Mouse (Mus musculus) CD8-positive naive resting alpha-beta T cell, adult 2 months (primary cell): ENCODE data around the gene Ptpre.
"Not testable (repeated sequence)": the region's sequence is repeated elsewhere in the genome, so short reads cannot be mapped to it uniquely, and the experiment has no call there.

Experiments
- DNase-seq, 2 experiments: peaks; one replicate each; pipeline ENCODE4 v3.0.0; 2022; ENCODE audit warnings: low read depth in 2 of 2, low spot score in 2 of 2

Ptpre gene

GRCm38 (mm10) chr7:135534548-135535189 lies 2.6 kb upstream of the Ptpre start:
- no peak for DNase-seq

DNA sequence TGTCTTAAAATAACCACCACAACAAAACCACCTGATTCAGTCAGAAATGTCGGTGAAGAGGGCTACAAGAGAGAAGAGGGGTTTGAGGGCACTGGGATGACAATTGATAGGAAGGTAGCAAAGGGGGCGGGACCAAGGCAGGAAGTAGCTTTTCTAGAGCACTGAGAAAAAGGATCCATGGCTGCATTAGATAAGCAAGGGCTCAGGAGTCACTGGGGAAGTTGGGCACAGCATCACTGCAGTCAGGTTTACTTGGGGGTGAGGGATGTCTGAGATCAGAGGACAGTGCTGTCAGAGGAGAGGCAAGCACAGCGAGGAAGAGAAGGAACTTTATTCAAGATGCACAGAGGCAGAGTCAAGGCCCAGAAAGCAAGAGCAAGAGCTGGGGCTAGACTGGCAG lies 1.4 kb upstream of the Ptpre start:
- no peak for DNase-seq

- DNase-seq = peak in 1 of 2 experiments; percentile 6
Measured at GRCm38 (mm10) chr7:135537948-135538741, 864 bp downstream of the Ptpre start.

GRCm38 (mm10) chr7:135539429-135539828 lies 2.1 kb downstream of the Ptpre start:
- DNase-seq = no peak

- DNase-seq = peak; percentile 71 to 82
Measured at GRCm38 (mm10) chr7:135542235-135542634, 5.0 kb downstream of the Ptpre start.

- no peak for DNase-seq
Measured at GRCm38 (mm10) chr7:135543033-135543432, 5.8 kb downstream of the Ptpre start.

GRCm38 (mm10) chr7:135544321-135544720 lies 7.0 kb downstream of the Ptpre start:
- DNase-seq = no peak

- DNase-seq = no peak
Measured at GRCm38 (mm10) chr7:135545957-135546356, 8.7 kb downstream of the Ptpre start.

- no peak for DNase-seq
Measured at GRCm38 (mm10) chr7:135546530-135546929, 9.2 kb downstream of the Ptpre start.

GRCm38 (mm10) chr7:135548434-135548833 lies 11.2 kb downstream of the Ptpre start:
- DNase-seq = no peak

DNA sequence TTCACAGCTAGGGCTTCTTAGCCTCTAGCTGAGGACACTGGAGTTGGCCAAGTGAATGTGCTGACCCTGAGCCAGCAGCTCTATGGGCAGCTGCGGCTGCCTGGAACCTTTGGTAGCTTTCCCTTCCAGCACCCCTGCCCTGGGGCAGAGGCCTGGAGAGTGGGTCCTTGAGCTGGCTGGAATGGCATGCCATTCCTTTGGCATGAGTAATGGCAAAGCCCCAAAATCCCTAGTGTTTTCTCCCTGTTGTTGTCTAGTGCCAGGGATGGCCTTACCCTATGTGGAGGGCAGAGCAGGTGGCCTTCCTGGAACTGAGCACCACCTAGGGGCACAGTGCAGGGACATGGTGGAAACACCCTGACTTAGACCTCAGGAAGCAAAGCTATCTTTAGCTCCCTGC lies 14.3 kb downstream of the Ptpre start:
- DNase-seq = no peak

DNA sequence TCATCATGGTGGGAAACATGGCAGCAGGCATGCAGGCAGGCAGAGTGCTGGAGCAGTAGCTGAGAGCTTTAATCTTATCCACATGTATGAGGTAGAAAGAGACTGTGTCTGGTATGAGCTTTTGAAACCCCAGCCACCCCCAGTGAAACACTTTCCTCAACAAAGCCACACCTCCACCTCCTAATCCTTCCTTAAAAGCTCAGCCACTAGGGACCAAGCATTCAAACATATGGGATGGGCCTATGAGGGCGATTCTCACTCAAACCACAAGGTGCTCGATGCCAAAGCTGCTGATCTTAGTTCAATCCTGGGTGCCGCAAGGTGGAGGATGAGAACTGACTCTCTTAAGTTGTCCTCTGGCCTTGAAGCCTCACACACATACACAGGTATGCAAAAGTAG lies 16.3 kb downstream of the Ptpre start:
- no peak for DNase-seq

DNA sequence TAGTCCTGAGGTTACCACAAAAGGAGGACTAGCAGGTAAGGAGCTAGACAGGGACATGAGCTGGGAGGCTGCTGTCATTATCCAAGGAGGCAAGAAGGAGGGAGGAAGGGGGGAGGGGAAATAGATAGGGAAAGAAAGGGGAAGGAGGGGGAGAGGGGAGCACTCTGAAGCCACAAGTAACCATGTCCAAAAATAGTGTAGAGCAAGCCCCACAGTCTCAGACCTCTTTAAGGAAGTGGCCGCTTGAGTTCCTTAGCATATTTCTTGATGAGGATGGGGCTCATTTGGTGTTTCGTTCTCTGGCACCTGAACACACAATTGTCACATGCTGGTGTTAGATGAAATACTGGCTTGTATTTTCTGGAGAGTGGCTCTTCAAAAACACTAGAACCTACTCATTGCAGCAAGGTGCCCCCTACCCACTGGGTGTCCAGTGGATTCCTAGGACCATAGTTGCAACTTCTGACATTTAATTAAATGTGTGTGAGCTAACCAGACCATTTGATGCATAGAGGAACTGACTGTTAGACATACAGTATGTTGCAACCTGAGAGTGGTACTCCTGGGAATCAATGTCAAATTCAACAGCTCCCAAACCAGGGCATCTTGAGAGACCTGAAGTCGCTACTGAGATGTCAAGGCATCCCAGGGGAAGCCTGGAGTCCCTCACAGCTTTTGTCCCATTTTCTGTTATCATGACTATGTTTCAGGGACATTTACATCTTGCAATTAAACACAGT lies 19.6 kb downstream of the Ptpre start:
- no peak for DNase-seq

DNA sequence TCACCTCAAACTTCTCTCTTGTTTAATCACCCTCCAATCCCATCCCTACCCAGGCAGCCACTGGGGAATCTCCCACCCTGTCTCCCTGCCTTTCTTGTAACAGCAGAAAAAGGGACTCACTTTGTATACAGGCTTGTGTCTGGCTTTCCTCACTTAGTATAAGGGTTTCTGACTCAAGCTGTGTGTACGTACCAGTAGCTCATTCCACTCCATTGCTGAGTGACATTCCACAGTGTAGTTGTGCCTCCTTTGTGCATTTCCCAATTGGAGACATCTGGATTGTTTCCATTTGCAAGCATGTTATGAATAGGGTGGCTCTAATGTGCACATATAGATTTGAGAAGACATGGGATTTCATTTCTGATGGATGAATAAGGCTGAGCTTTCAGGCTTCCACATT lies 23.0 kb downstream of the Ptpre start:
- no peak for DNase-seq

- no peak for DNase-seq
Measured at GRCm38 (mm10) chr7:135564022-135564421, 26.7 kb downstream of the Ptpre start.

- DNase-seq = no peak
Measured at GRCm38 (mm10) chr7:135566013-135566412, 28.7 kb downstream of the Ptpre start.

DNA sequence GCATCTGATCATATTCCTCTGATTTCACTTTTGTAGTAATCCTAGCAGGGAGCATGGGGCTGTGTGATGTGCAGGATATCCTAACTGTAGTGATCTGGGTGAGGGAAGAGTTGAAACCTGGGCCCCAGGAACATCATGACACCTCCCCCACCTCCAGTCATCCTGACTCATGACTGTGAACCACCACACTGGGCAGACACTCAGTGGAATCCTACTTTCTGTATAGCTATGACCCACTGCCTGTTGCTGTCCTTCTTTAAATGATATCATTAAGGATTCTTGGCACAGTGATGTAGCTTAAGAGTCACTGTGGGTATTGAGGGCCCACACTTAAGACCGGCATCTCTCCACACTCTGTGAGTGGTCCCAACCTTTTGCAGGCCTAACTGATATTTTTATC lies 30.3 kb downstream of the Ptpre start:
- no peak for DNase-seq

- no peak for DNase-seq
Measured at GRCm38 (mm10) chr7:135568550-135568949, 31.3 kb downstream of the Ptpre start.

DNA sequence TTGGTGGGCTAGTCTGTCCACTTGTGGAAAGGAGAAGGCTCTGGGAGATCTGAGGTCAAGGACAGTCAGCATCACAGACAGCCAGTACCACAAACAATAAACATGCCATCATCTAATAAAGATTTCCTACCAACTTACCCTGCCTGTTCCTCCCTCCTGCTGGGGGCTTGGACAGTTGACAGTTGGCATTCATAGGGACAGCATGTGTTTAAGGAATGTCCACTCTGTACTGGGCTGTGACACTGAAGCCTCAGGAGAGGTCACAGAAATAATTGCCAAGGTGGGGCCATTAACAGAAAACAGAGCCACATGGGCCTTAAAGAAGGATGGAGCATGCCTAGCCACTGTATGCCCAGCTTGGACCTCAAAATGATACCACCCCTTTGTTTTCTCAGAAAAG lies 34.1 kb downstream of the Ptpre start:
- no peak for DNase-seq

GRCm38 (mm10) chr7:135571951-135572559 lies 34.8 kb downstream of the Ptpre start:
- DNase-seq = no peak

DNA sequence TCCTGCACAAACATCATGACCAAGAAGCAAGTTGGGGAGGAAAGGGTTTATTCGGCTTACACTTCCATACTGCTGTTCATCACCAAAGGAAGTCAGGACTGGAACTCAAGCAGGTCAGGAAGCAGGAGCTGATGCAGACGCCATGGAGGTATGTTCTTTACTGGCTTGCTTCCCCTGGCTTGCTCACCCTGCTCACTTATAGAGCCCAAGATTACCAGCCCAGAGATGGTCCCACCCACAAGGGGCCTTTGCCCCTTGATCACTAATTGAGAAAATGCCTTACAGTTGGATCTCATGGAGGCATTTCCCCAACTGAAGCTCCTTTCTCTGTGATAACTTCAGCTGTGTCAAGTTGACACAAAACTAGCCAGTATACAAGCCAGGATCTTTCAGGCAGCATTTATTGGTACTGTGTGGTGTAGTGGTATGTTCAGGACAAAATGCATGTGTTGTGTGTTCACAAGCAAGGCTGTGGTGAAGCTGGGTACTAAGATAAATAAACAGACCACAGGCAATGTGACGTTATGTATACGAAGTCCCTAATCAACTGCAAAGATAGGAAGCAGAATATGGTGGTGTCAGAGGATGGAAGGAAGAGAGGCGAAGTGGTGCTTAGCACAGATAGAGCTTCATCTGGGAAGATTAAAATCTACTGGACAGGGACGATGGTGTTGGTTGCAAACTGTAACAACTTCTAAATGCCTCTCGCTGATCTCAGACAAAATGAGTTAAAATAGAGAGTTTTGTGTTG lies 38.2 kb downstream of the Ptpre start:
- DNase-seq = not testable (repeated sequence)
